Mouse (Mus musculus) hindbrain, embryonic 15.5 days (tissue): Measurements from ENCODE around the gene Kcne3. TPM values are rescaled to one million over a fixed set of nuclear protein-coding genes. Genes with fewer than 3 reads are reported as not detected.
A peak's percentile ranks its signal among the peaks of the same experiment; 100 is the strongest.

Experiments
- ATAC-seq: fragments of 200-750 bp; cut with Nextera tagmentation; 2 replicates; pipeline ENCODE4 v1.8.0; 2017; ENCODE audit warnings: low read depth, moderate number of reproducible peaks, moderate TSS enrichment; ENCODE audit not compliant: low FRiP score
- H3K27ac ChIP-seq: fragments of 300-500 bp; sonication (generic); replicated peaks from 2 replicates; pipeline ENCODE4 v1.5.1; 2015; ENCODE audit warnings: mild to moderate bottlenecking, inconsistent platforms
- H3K27me3 ChIP-seq: fragments of 300-500 bp; sonication (generic); 2 replicates; pipeline ENCODE4 v1.6.1; 2015; ENCODE audit warnings: control low read depth, inconsistent platforms
- H3K36me3 ChIP-seq: fragments of 300-500 bp; sonication (generic); 2 replicates; pipeline ENCODE4 v1.6.1; 2015; ENCODE audit warnings: control low read depth, inconsistent platforms
- H3K4me1 ChIP-seq: fragments of 300-500 bp; sonication (generic); replicated peaks from 2 replicates; pipeline ENCODE4 v1.6.1; 2015; ENCODE audit warnings: control low read depth, inconsistent platforms
- H3K4me2 ChIP-seq: fragments of 300-500 bp; sonication (generic); 2 replicates; pipeline ENCODE4 v1.6.1; 2015; ENCODE audit warnings: moderate library complexity, mild to moderate bottlenecking, inconsistent platforms
- H3K4me3 ChIP-seq: fragments of 300-500 bp; sonication (generic); 2 replicates; pipeline ENCODE4 v1.5.1; 2015; ENCODE audit warnings: mild to moderate bottlenecking, inconsistent platforms
- H3K9ac ChIP-seq: fragments of 300-500 bp; sonication (generic); 2 replicates; pipeline ENCODE4 v1.6.1; 2015; ENCODE audit warnings: inconsistent platforms
- H3K9me3 ChIP-seq: fragments of 300-500 bp; sonication (generic); 2 replicates; pipeline ENCODE4 v1.6.1; 2016; ENCODE audit warnings: control low read depth, inconsistent platforms
- WGBS: fragments of 180-500 bp; shearing (Covaris S2); methylation state at CpG from one replicate; pipeline ENCODE4 v1.1.7; 2015; 5-methylcytosine and 5-hydroxymethylcytosine counted together
- polyA plus RNA-seq: library from polyadenylated mRNA; unstranded; fragments of >200 nt; fragmentation: Nextera tagmentation; extraction: Ambion mirVana; gene quantifications from 2 replicates; pipeline ENCODE4 v1.2.1, GENCODE M21; 2015

Kcne3 gene
- polyA plus RNA-seq, 1 experiment from 2014 or later, result 0.82 TPM

DNA sequence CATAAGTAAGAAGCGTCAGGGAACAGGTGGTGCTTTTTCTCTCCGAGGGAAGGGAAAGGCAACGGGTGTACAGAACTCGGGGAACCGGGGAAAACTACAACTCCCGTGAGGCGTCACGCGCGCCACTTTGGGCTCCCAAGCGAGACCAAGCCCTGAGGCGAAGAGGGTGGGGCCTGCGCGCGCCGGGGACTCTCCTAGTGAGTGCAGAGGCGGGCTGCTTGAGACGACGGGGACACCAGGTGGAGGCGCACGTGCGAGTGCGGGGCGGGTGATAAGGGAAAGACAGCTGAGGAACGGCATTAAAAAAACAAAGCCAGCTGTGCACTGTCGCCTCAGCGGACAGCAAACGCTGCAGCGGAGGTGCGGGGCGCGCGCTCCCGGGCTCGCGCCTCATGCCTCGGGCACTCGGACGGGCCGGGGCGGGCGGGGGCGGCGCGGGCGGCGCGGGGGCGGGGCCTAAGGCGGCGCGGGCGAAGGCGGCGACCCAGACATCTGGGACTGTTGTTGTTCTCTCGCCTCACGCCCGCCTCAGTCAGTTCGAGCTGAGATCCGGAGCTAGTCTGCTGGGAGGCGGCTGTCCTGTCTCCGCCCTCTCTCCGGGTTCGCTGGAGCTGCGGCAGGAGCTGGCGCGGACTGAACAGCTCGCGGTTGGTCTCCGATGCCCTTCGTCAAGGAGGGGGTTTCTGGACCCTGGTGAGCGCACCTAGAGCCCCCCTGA lies 51.0 kb downstream of the Kcne3 start, which contains the start of gene Pgm2l1:
Gene Pgm2l1, plus strand, starts transcription at position 237 of the 718 bp plus-strand sequence.
- peak within 1 kb of the TSS; percentile 78 for H3K4me2 ChIP-seq
- peak within 1 kb of the TSS; percentile 88 for H3K27ac ChIP-seq
- H3K9ac ChIP-seq, result peak within 1 kb of the TSS; percentile 89
- peak; percentile 97 for ATAC-seq
- peaks cover 19% of the 10 kb centered on the region for H3K4me1 ChIP-seq
- H3K9me3 ChIP-seq, result no peaks in the 10 kb centered on the region
- H3K36me3 ChIP-seq, result no peaks in the 10 kb centered on the region
- under 1% methylated on average over 71 of the region's 72 CpGs for WGBS
- H3K4me3 ChIP-seq, result peak within 1 kb of the TSS; percentile 80
- no peaks in the 10 kb centered on the region for H3K27me3 ChIP-seq

DNA sequence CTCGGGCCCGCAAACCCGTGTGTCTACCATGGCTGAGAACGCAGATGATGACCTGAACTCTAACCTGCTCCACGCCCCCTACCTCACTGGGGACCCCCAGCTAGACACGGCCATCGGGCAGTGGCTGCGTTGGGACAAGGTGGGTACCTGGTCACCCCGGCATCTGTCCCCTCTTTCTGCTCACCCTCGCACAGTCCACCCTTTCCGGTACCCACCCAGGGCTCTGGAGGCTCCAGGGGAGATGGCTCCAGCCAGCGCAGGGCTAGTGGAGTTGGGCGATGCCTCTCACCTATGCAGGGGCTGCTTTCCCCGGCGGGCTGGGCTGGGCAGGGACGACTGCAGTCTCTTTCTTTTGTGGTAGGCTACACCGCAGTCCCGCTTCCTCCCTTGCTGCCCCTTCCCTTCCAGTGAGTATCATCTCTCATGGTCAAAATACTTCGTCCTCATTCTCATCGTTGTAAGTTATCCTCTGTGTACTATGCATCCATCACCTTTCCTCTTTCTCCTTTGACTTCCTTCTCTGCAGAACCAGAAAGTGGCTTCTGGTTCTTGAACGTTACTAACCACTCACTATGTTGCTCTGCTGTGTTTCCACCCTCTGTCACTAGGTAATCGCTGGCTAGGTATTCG lies 51.7 kb downstream of the Kcne3 start:
- peak overlapping the region; percentile 78 for H3K4me2 ChIP-seq
- peak overlapping the region; percentile 89 for H3K9ac ChIP-seq
- H3K36me3 ChIP-seq, result no peaks in the 10 kb centered on the region
- peak overlapping the region; percentile 88 for H3K27ac ChIP-seq
- peaks cover 19% of the 10 kb centered on the region for H3K4me1 ChIP-seq
- WGBS, result under 1% methylated on average over 23 of the region's 23 CpGs
- no peaks in the 10 kb centered on the region for H3K27me3 ChIP-seq
- peak; percentile 72 for ATAC-seq
- peak overlapping the region; percentile 80 for H3K4me3 ChIP-seq
- no peaks in the 10 kb centered on the region for H3K9me3 ChIP-seq

DNA sequence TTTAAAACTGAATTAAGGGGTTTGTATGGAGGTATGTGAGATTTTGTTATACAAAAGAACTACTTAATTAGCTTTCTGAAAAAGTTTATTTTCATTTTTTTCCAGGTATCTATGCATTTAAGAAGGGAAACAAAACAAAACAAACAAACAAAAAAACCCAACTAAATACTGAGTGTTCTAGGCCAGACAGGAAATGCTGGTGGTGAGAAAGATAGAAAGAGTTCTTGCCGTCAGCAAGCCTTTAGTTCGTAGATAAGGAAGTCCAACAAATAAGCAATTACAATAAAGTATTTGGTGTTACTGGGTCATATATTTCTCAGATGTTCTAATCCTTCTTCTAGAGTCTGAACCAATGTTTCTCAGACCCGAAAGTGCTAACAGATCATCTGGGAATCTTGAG lies 52.7 kb downstream of the Kcne3 start:
- Histone ChIP-seq H3K36me3 (no peaks in the 10 kb centered on the region), H3K27me3 (no peaks in the 10 kb centered on the region), H3K9me3 (no peaks in the 10 kb centered on the region), H3K27ac (peak overlapping the region; percentile 88), H3K4me3 (peak overlapping the region; percentile 80), H3K4me1 (peaks cover 19% of the 10 kb centered on the region), H3K4me2 (peak overlapping the region; percentile 78), H3K9ac (peak overlapping the region; percentile 89; the same call in 1 of the 2 replicates)
- 62% methylated on average over 3 of the region's 3 CpGs for WGBS
- no peak for ATAC-seq

DNA sequence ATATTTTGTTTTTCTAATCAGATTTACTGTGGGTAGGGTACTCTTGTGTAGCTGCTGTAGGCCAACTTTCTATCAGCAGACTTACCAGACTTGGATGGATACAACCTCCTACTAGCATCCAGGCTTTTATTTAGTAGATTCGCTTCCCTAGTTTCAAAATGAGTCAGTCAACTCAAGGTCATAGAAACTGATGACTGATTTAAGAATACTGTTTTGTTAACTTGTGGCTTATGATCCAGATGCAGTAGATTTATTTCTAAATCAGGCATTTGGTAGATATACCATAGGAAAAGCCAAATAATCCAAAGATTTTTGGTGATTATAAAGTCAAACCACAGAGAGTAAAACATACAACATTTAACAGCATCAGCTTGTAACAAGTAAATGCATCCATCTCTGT lies 54.3 kb downstream of the Kcne3 start:
- Histone ChIP-seq H3K9ac (no peak overlapping the region), H3K9me3 (no peaks in the 10 kb centered on the region), H3K27me3 (no peaks in the 10 kb centered on the region), H3K36me3 (no peaks in the 10 kb centered on the region), H3K4me1 (peaks cover 19% of the 10 kb centered on the region), H3K4me3 (no peak overlapping the region), H3K4me2 (no peak overlapping the region), H3K27ac (no peak overlapping the region)
- ATAC-seq, result no peak
- 93% methylated on average over 1 of the region's 1 CpGs for WGBS

DNA sequence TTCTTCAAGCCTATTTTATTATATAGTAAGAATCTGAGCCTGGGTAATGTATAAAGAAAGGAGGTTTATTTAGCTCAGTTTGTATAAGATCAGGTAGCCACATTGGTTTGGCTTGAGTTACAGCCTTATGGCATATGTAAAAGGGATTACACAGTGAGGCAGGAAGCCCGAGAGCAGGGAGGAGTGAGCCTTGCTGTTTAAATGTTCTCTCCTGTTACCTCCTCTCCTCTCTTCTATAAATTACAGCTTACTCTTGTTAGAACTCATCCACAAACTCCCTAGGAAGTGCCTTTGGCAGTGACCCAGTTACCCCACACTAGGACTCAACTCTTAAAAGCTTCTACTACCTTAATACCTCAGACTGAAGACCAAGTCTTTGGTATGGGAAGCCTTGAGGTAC lies 55.4 kb downstream of the Kcne3 start:
- Histone ChIP-seq H3K4me2 (no peak overlapping the region), H3K27me3 (no peaks in the 10 kb centered on the region), H3K9me3 (no peaks in the 10 kb centered on the region), H3K4me1 (peaks cover 19% of the 10 kb centered on the region), H3K36me3 (no peaks in the 10 kb centered on the region), H3K4me3 (no peak overlapping the region), H3K9ac (no peak overlapping the region), H3K27ac (no peak overlapping the region)
- no peak for ATAC-seq
- WGBS, result 56% methylated on average over 1 of the region's 1 CpGs

DNA sequence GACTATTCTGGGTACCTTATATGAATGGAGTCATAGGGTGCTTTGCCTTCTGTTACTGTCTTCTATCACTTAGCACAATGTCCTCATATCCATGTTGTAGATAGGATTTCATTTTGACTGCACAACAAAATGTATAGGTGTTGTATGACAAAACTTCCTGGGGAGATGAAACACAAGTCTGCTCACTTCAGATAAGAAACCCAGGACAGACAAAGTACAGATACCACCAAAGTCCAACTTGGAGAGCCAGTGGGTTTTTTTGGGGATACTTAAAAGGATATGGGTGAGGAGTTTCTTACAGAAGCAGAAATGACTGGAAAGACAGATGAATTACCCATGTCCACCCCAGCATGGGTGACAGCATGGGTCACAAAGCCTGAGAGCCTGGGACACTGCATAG lies 57.4 kb downstream of the Kcne3 start:
- H3K4me2 ChIP-seq, result no peak overlapping the region
- H3K4me1 ChIP-seq, result peaks cover 19% of the 10 kb centered on the region
- no peak for ATAC-seq
- H3K4me3 ChIP-seq, result no peak overlapping the region
- H3K9ac ChIP-seq, result no peak overlapping the region
- no peaks in the 10 kb centered on the region for H3K27me3 ChIP-seq
- H3K27ac ChIP-seq, result no peak overlapping the region
- H3K9me3 ChIP-seq, result no peaks in the 10 kb centered on the region
- no peaks in the 10 kb centered on the region for H3K36me3 ChIP-seq

Other genes with a start within 250 kb of the Kcne3 start
- 4.6 and 4.9 TPM in 2 replicates for gene Rnf169, start 196.1 kb upstream of the Kcne3 start, polyA plus RNA-seq
- gene Chrdl2, start 170.3 kb upstream of the Kcne3 start, polyA plus RNA-seq, result 0.71 and 1.3 TPM in 2 replicates
- gene Pold3, start 54.9 kb upstream of the Kcne3 start, polyA plus RNA-seq, result 44.9 and 45.6 TPM in 2 replicates
- gene Lipt2, start 17.2 kb upstream of the Kcne3 start, polyA plus RNA-seq, result 16.8 and 19.6 TPM in 2 replicates
- 24.8 and 27.2 TPM in 2 replicates for gene Pgm2l1, start 50.9 kb downstream of the Kcne3 start, polyA plus RNA-seq
- 7.3 and 10.8 TPM in 2 replicates for gene P4ha3, start 109.0 kb downstream of the Kcne3 start, polyA plus RNA-seq
- 17.5 and 20.9 TPM in 2 replicates for gene C2cd3, start 195.7 kb downstream of the Kcne3 start, polyA plus RNA-seq
- 154 and 170 TPM in 2 replicates for gene Ppme1, start 195.8 kb downstream of the Kcne3 start, polyA plus RNA-seq